Mouse (Mus musculus) layer of hippocampus, adult 9-10 months (tissue): Measurements from ENCODE around the gene Gm21671.
"Not testable (repeated sequence)": the region's sequence is repeated elsewhere in the genome, so short reads cannot be mapped to it uniquely, and the experiment has no call there.

Experiments used
- DNase-seq: peaks from one replicate; pipeline ENCODE4 v3.0.0; 2022; ENCODE audit warnings: low spot score

Gm21671 gene

GRCm38 (mm10) chr5:25954317-25954716, at the start of gene Gm21671:
Gm21671 (minus strand) TSS chr5:25954417.
- DNase-seq = not testable (repeated sequence)

DNA sequence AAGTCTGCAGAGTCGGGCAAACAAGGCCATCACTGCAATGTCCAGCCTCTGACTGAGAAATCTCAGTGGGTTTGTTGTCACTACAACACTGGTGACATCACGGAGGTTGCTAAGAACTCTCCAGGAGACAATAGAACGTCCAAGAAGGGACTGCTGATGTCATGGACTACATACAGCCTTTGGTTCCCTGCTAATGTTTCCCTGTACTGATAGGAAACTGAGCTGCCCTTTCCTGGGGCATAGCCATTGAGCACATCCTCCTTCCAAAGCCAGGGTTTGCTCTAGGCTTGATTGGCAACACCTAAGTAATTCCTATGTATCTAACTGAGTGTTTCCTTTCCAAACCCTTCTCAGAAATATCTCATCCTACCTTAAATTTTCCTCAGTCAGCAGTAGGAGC, 34.3 kb upstream of the Gm21671 start, which contains the start of gene Gm21698:
Gene Gm21698, minus strand, starts transcription at position 101 of the 400 bp plus-strand sequence.
- not testable (repeated sequence) for DNase-seq

DNA sequence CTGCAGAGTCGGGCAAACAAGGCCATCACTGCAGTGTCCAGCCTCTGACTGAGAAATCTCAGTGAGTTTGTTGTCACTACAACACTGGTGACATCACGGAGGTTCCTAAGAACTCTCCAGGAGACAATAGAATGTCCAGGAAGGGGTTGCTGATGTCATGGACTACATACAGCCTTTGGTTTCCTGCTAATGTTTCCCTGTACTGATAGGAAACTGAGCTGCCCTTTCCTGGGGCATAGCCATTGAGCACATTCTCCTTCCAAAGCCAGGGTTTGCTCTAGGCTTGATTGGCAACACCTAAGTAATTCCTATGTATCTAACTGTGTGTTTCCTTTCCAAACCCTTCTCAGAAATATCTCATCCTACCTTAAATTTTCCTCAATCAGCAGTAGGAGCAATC, 18.3 kb upstream of the Gm21671 start, which contains the start of gene Gm21680:
Gene Gm21680, minus strand, starts transcription at position 101 of the 400 bp plus-strand sequence.
- DNase-seq = not testable (repeated sequence)

DNA sequence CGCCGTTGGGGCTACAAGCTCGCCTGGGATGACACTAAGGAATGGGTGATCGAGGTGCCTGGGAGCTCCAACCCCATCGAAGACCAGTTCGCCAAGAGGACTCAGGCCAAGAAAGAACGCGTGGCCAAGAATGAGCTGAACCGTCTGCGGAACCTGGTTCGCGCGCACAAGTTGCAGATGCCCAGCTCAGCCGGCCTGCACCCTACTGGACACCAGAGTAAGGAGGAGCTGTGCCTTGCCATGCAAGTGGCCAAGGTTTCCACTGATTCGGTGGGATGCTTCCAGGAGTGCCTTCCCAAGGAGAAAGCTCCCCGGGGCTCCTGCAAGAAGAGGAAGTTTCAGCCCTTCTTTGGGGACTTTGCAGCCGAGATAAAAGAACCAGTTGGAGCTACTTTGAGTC, 2.8 kb upstream of the Gm21671 start:
- DNase-seq = not testable (repeated sequence)

- not testable (repeated sequence) for DNase-seq
Measured at GRCm38 (mm10) chr5:25956611-25957010, 2.4 kb upstream of the Gm21671 start.

- not testable (repeated sequence) for DNase-seq
Measured at GRCm38 (mm10) chr5:25945391-25945790, 8.8 kb downstream of the Gm21671 start.

GRCm38 (mm10) chr5:25942281-25942680, 11.9 kb downstream of the Gm21671 start, which contains the start of gene Gm21663:
Gm21663 (minus strand) TSS chr5:25942381.
- not testable (repeated sequence) for DNase-seq
